Mouse (Mus musculus): Measurements from ENCODE around the gene Cps1.

DNA sequence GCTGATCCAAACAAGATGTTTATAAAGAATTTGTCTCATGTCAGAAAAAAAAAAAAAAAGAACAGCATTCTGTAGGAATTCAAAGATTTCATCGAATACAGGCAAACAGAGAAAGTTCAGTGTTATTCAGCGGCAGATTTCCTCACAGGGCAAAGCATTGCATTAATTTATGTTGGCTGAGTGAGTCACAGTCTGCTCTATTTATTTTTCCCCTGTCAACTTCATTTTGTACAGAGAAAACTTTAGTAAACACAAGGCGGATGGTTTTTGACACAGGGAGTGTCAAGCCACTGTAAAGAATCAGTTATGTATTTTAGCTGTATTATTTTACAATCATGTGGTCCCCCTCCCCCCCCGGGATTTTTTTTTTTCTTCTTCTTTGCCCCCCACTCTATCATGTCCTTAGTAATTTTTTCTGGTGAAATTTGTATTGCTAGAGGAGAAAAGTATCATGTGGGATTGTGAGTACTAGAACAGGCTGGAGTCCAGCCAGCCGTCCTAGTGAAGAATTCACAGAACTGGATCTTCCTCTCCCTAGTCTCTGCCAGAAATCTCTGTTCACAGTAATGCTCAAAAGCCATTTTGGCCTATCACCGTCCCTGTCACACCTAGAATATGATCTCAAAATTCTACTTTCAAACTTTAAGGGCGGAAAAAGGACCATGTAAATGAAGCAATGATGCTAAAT, 9.3 kb upstream of the Cps1 start:
- TF ChIP-seq CTCF (conservative IDR thresholded peaks at IDR 0.05; ENCODE audit: low read length) (no peak), POU5F1 (IDR thresholded peaks at IDR 0.05; ENCODE audit: borderline replicate concordance, low read length) (no peak), NANOG (IDR thresholded peaks at IDR 0.05; ENCODE audit: borderline replicate concordance, low read length) (no peak)
